Mouse (Mus musculus): ENCODE results near the gene Fdx1l. TPM values are rescaled to one million over a fixed set of nuclear protein-coding genes. Genes with fewer than 3 reads are reported as not detected.

The Fdx1l gene
- total RNA-seq (2021), result 38.8 and 39.9 TPM in 2 replicates
- long read RNA-seq, experiment 1, transcript Fdx1l-201 (5 exons, 812 nt), result major isoform, 25 of 46 reads
- long read RNA-seq, experiment 1, transcript Fdx1l-203 (4 exons, 681 nt), result minor isoform, 6 of 46 reads
- long read RNA-seq, experiment 1, transcript Fdx1l-205 (4 exons, 951 nt), result minor isoform, 7 of 46 reads
- long read RNA-seq, experiment 1, partial matches to known transcripts, result 0 of 46 reads
- long read RNA-seq, experiment 1, other reads (novel, unspliced or antisense), result 5 of 46 reads
- long read RNA-seq, experiment 2, transcript Fdx1l-203 (4 exons, 681 nt), result minor isoform, 5 of 30 reads
- long read RNA-seq, experiment 2, transcript Fdx1l-201 (5 exons, 812 nt), result major isoform, 18 of 30 reads
- long read RNA-seq, experiment 2, partial matches to known transcripts, result 0 of 30 reads
- long read RNA-seq, experiment 2, other reads (novel, unspliced or antisense), result 1 of 30 reads

- DNase-seq, result peak; percentile 94
Observed at GRCm38 (mm10) chr9:21073044-21073840, at the start of gene Fdx1l, which contains the start of gene Gm49373. Gene Fdx1l, minus strand, starts transcription at chr9:21073614. Gene Gm49373, minus strand, starts transcription at chr9:21073096.

GRCm38 (mm10) chr9:21121483-21121882, 48.1 kb upstream of the Fdx1l start:
- no peak for DNase-seq

- no peak for DNase-seq
Observed at GRCm38 (mm10) chr9:21117073-21117472, 43.7 kb upstream of the Fdx1l start.

- DNase-seq, result no peak
Observed at GRCm38 (mm10) chr9:21115105-21115504, 41.7 kb upstream of the Fdx1l start.

- no peak for DNase-seq
Observed at GRCm38 (mm10) chr9:21114190-21114589, 40.8 kb upstream of the Fdx1l start.

- no peak for DNase-seq
Observed at GRCm38 (mm10) chr9:21113751-21114150, 40.3 kb upstream of the Fdx1l start.

- no peak for DNase-seq
Observed at GRCm38 (mm10) chr9:21107607-21108237, 34.3 kb upstream of the Fdx1l start.

- DNase-seq, result no peak
Observed at GRCm38 (mm10) chr9:21105760-21106564, 32.5 kb upstream of the Fdx1l start.

- DNase-seq, result no peak
Observed at GRCm38 (mm10) chr9:21104814-21105213, 31.4 kb upstream of the Fdx1l start.

GRCm38 (mm10) chr9:21102076-21102475, 28.7 kb upstream of the Fdx1l start:
- no peak for DNase-seq

- DNase-seq, result no peak
Observed at GRCm38 (mm10) chr9:21100447-21101161, 27.2 kb upstream of the Fdx1l start.

- DNase-seq, result no peak
Observed at GRCm38 (mm10) chr9:21097793-21098192, 24.4 kb upstream of the Fdx1l start.

GRCm38 (mm10) chr9:21095958-21096357, 22.5 kb upstream of the Fdx1l start:
- no peak for DNase-seq

GRCm38 (mm10) chr9:21093423-21093822, 20.0 kb upstream of the Fdx1l start:
- no peak for DNase-seq

- DNase-seq, result peak; percentile 98
Observed at GRCm38 (mm10) chr9:21091707-21092320, 18.4 kb upstream of the Fdx1l start, which contains the start of the genes Gm38431 and Raver1. Gene Gm38431, minus strand, starts transcription at chr9:21091997. Gene Raver1, minus strand, starts transcription at chr9:21092008.

GRCm38 (mm10) chr9:21090972-21091706, 17.7 kb upstream of the Fdx1l start:
- no peak for DNase-seq

- DNase-seq, result no peak
Observed at GRCm38 (mm10) chr9:21090537-21090936, 17.1 kb upstream of the Fdx1l start.

- no peak for DNase-seq
Observed at GRCm38 (mm10) chr9:21083324-21083723, 9.9 kb upstream of the Fdx1l start.

- no peak for DNase-seq
Observed at GRCm38 (mm10) chr9:21081127-21081526, 7.7 kb upstream of the Fdx1l start.

- no peak for DNase-seq
Observed at GRCm38 (mm10) chr9:21075625-21076024, 2.2 kb upstream of the Fdx1l start.
